Mouse (Mus musculus): Measurements from ENCODE around the gene Nrap. TPM values are rescaled to one million over a fixed set of nuclear protein-coding genes. Genes with fewer than 3 reads are reported as not detected.

The Nrap gene
- polyA plus RNA-seq, 1 experiment from 2014 or later = 0.22 TPM

- Histone ChIP-seq H3K4me1 (replicated peaks; ENCODE audit: control insufficient read depth, insufficient read depth, low read length) (no peaks in the 10 kb centered on the region), H3K4me3 (ENCODE audit: low read depth, low read length) (no peak overlapping the region), H3K4me2 (replicated peaks; ENCODE audit: low read depth) (no peak overlapping the region), H3K36me3 (ENCODE audit: control insufficient read depth, insufficient read depth) (no peaks in the 10 kb centered on the region), H3K9ac (ENCODE audit: low read depth, low read length) (no peak overlapping the region), H3K9me3 (ENCODE audit: control insufficient read depth) (no peaks in the 10 kb centered on the region), H3K27ac (ENCODE audit: low read depth, low read length) (no peak overlapping the region), H3K27me3 (replicated peaks; ENCODE audit: control insufficient read depth, insufficient read depth, low read length) (no peaks in the 10 kb centered on the region)
- 83% methylated on average over 6 of the region's 6 CpGs for WGBS
- no peak for TF ChIP-seq CTCF (IDR thresholded peaks at IDR 0.05; ENCODE audit: low read depth)
- no peak for ATAC-seq
Observed at GRCm38 (mm10) chr19:56319629-56320028, 70.2 kb downstream of the Nrap start.

- no peak for TF ChIP-seq CTCF (IDR thresholded peaks at IDR 0.05; ENCODE audit: low read depth)
- no peaks in the 10 kb centered on the region for H3K27me3 ChIP-seq (replicated peaks; ENCODE audit: control insufficient read depth, insufficient read depth, low read length)
- no peak overlapping the region for H3K4me3 ChIP-seq (ENCODE audit: low read depth, low read length)
- no peak overlapping the region for H3K4me2 ChIP-seq (replicated peaks; ENCODE audit: low read depth)
- H3K36me3 ChIP-seq (ENCODE audit: control insufficient read depth, insufficient read depth) = no peaks in the 10 kb centered on the region
- H3K9me3 ChIP-seq (ENCODE audit: control insufficient read depth) = no peaks in the 10 kb centered on the region
- 84% methylated on average over 7 of the region's 7 CpGs for WGBS
- ATAC-seq = no peak; the same call in 1 of the 2 replicates
- no peak overlapping the region for H3K9ac ChIP-seq (ENCODE audit: low read depth, low read length)
- H3K4me1 ChIP-seq (replicated peaks; ENCODE audit: control insufficient read depth, insufficient read depth, low read length) = no peaks in the 10 kb centered on the region
- no peak overlapping the region for H3K27ac ChIP-seq (ENCODE audit: low read depth, low read length)
Observed at GRCm38 (mm10) chr19:56319219-56319618, 70.6 kb downstream of the Nrap start.

GRCm38 (mm10) chr19:56316531-56316930 is 73.3 kb downstream of the Nrap start:
- Histone ChIP-seq H3K9me3 (ENCODE audit: control insufficient read depth) (no peaks in the 10 kb centered on the region), H3K4me1 (replicated peaks; ENCODE audit: control insufficient read depth, insufficient read depth, low read length) (no peaks in the 10 kb centered on the region), H3K27ac (ENCODE audit: low read depth, low read length) (no peak overlapping the region), H3K27me3 (replicated peaks; ENCODE audit: control insufficient read depth, insufficient read depth, low read length) (no peaks in the 10 kb centered on the region), H3K4me2 (replicated peaks; ENCODE audit: low read depth) (no peak overlapping the region), H3K36me3 (ENCODE audit: control insufficient read depth, insufficient read depth) (no peaks in the 10 kb centered on the region), H3K4me3 (ENCODE audit: low read depth, low read length) (no peak overlapping the region), H3K9ac (ENCODE audit: low read depth, low read length) (no peak overlapping the region)
- no peak for TF ChIP-seq CTCF (IDR thresholded peaks at IDR 0.05; ENCODE audit: low read depth)
- ATAC-seq = no peak
- WGBS = 83% methylated on average over 3 of the region's 3 CpGs

GRCm38 (mm10) chr19:56300835-56301234 is 89.0 kb downstream of the Nrap start:
- H3K4me1 ChIP-seq (replicated peaks; ENCODE audit: control insufficient read depth, insufficient read depth, low read length) = no peaks in the 10 kb centered on the region
- ATAC-seq = no peak
- no peaks in the 10 kb centered on the region; the same call in 1 of the 2 replicates for H3K27me3 ChIP-seq (replicated peaks; ENCODE audit: control insufficient read depth, insufficient read depth, low read length)
- no peaks in the 10 kb centered on the region for H3K36me3 ChIP-seq (ENCODE audit: control insufficient read depth, insufficient read depth)
- H3K9ac ChIP-seq (ENCODE audit: low read depth, low read length) = no peak overlapping the region
- H3K4me3 ChIP-seq (ENCODE audit: low read depth, low read length) = no peak overlapping the region
- WGBS = 63% methylated on average over 11 of the region's 11 CpGs
- H3K9me3 ChIP-seq (ENCODE audit: control insufficient read depth) = no peaks in the 10 kb centered on the region
- TF ChIP-seq CTCF (IDR thresholded peaks at IDR 0.05; ENCODE audit: low read depth) = no peak
- H3K4me2 ChIP-seq (replicated peaks; ENCODE audit: low read depth) = no peak overlapping the region
- H3K27ac ChIP-seq (ENCODE audit: low read depth, low read length) = no peak overlapping the region

- Histone ChIP-seq H3K9ac (ENCODE audit: low read depth, low read length) (no peak overlapping the region), H3K4me1 (replicated peaks; ENCODE audit: control insufficient read depth, insufficient read depth, low read length) (no peaks in the 10 kb centered on the region), H3K36me3 (ENCODE audit: control insufficient read depth, insufficient read depth) (no peaks in the 10 kb centered on the region), H3K27me3 (replicated peaks; ENCODE audit: control insufficient read depth, insufficient read depth, low read length) (no peaks in the 10 kb centered on the region; the same call in 1 of the 2 replicates), H3K4me2 (replicated peaks; ENCODE audit: low read depth) (no peak overlapping the region), H3K27ac (ENCODE audit: low read depth, low read length) (no peak overlapping the region), H3K4me3 (ENCODE audit: low read depth, low read length) (no peak overlapping the region), H3K9me3 (ENCODE audit: control insufficient read depth) (no peaks in the 10 kb centered on the region)
- no peak for TF ChIP-seq CTCF (IDR thresholded peaks at IDR 0.05; ENCODE audit: low read depth)
- ATAC-seq = no peak
- 71% methylated on average over 3 of the region's 3 CpGs for WGBS
Observed at GRCm38 (mm10) chr19:56297264-56297663, 92.6 kb downstream of the Nrap start.

GRCm38 (mm10) chr19:56296668-56297067 is 93.2 kb downstream of the Nrap start:
- TF ChIP-seq CTCF (IDR thresholded peaks at IDR 0.05; ENCODE audit: low read depth) = no peak
- H3K9ac ChIP-seq (ENCODE audit: low read depth, low read length) = no peak overlapping the region
- ATAC-seq = no peak
- no peaks in the 10 kb centered on the region for H3K9me3 ChIP-seq (ENCODE audit: control insufficient read depth)
- WGBS = 77% methylated on average over 9 of the region's 9 CpGs
- H3K36me3 ChIP-seq (ENCODE audit: control insufficient read depth, insufficient read depth) = no peaks in the 10 kb centered on the region
- H3K4me1 ChIP-seq (replicated peaks; ENCODE audit: control insufficient read depth, insufficient read depth, low read length) = no peaks in the 10 kb centered on the region
- no peak overlapping the region for H3K27ac ChIP-seq (ENCODE audit: low read depth, low read length)
- H3K27me3 ChIP-seq (replicated peaks; ENCODE audit: control insufficient read depth, insufficient read depth, low read length) = no peaks in the 10 kb centered on the region; the same call in 1 of the 2 replicates
- no peak overlapping the region for H3K4me2 ChIP-seq (replicated peaks; ENCODE audit: low read depth)
- no peak overlapping the region for H3K4me3 ChIP-seq (ENCODE audit: low read depth, low read length)
